In the genomic region with DNA sequence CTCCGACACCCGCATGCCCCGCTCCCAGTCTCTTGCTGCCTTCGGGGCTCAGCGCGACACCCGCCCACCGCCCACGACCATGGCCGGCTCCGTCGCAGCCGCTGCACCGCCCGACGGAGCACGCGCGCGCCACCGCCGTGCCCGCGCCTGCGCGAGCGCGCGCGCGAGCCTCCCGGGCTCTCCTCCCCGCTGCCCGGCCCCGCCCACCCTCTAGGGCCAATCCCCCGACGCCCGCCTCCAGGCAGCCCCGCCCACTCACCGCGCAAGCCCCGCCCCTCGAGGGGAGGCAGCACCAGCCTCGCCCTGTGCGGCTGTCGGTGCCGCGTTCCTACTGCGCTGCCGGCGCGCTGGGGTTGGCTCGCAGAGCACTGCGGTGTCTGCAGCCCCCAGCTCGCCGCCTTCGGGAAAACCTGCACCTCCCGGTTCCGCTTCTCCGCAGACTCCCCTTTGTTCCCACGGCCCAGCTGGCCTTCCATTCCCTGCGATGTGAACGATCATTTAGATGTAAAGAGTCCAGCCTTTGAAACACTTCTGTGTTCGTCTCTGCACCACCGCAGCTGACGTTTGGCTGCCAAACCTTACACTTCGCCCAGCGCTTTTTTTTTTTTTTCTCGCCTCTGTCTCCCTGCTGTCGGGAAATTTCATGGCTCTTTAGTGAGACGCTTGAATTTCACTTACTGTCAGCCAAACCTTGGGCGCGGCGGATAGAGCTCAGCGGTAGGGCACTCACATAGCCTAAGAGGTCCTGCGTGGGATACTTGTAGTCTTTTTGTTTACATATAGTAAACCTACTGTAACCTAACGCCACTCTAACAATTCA, we compare ENCODE assay signal across 8 mouse cellular contexts. TPM values are rescaled to one million over a fixed set of nuclear protein-coding genes. Genes with fewer than 3 reads are reported as not detected.
DNase-seq lines count a peak whose midpoint lies in the region; ATAC-seq and TF ChIP-seq lines count a peak whose summit lies in the region.

TSS of gene Pik3cb (minus strand) at position 559 of the 820 bp plus-strand sequence.

- ATAC-seq in hindbrain, postnatal 0 days: peak; percentile 95
- ATAC-seq in megakaryocyte, adult 5-6 weeks (ENCODE audit: poor library complexity, severe bottlenecking): peak; percentile 91

- peak within 1 kb of the TSS; percentile 87 for H3K9ac ChIP-seq in hindbrain, postnatal 0 days (replicated peaks; ENCODE audit: low read length)

- under 1% methylated on average over 71 of the region's 77 CpGs for WGBS in hindbrain, postnatal 0 days

- no peaks in the 10 kb centered on the region for H3K36me3 ChIP-seq in hindbrain, postnatal 0 days (ENCODE audit: insufficient read depth, low read length)

- DNase-seq in T-cell, adult 2 months (ENCODE audit: low spot score): peak; percentile 95
- peak; percentile 95 to 99 for DNase-seq in cerebellum, postnatal 36 days
- peak; percentile 96 for DNase-seq in gastrocnemius, adult 18-20 months (ENCODE audit: low spot score)
- DNase-seq in hindbrain, postnatal 0 days (ENCODE audit: low spot score): peak; percentile 96
- peak; percentile 97 to 99 for DNase-seq in left cerebral cortex, adult 2 months (ENCODE audit: extremely low spot score in 1 of 2, low spot score in 2 of 2)
- DNase-seq in right cerebral cortex, adult 2 months (ENCODE audit: low spot score in 2 of 2): peak; percentile 95
- peak; percentile 99 for DNase-seq in urinary bladder, postnatal 14 days (ENCODE audit: low spot score)

- H3K4me1 ChIP-seq in hindbrain, postnatal 0 days (ENCODE audit: insufficient read depth, low read length): 0 out of 2 replicates have a peak, but pooled peaks cover 9% of the 10 kb centered on the region

- peak within 1 kb of the TSS; percentile 87 for H3K4me3 ChIP-seq in hindbrain, postnatal 0 days (ENCODE audit: low read length)
- peak within 1 kb of the TSS; percentile 85 for H3K4me3 ChIP-seq in left cerebral cortex, adult 2 months

- intact Hi-C loops in left cerebral cortex, adult 2 months (cut with DNase I): loop anchor here (1.0 to 5.0 kb wide), 3 partner anchors 82 to 297 kb away; partner anchors contain the start of genes Cep70 and Mras

- H3K27me3 ChIP-seq in hindbrain, postnatal 0 days (ENCODE audit: insufficient read depth, low read length): no peaks in the 10 kb centered on the region

- no peaks in the 10 kb centered on the region for H3K9me3 ChIP-seq in hindbrain, postnatal 0 days (ENCODE audit: low read length)

- H3K4me2 ChIP-seq in hindbrain, postnatal 0 days (ENCODE audit: low read depth, low read length): peak within 1 kb of the TSS; percentile 73

- no peak for TF ChIP-seq CTCF in hindbrain, postnatal 0 days (IDR thresholded peaks at IDR 0.05; ENCODE audit: low read depth)
- TF ChIP-seq CTCF in left cerebral cortex, adult 2 months (IDR thresholded peaks at IDR 0.05): no peak

- peak within 1 kb of the TSS; percentile 95 for H3K27ac ChIP-seq in hindbrain, postnatal 0 days
- H3K27ac ChIP-seq in left cerebral cortex, adult 2 months: peak within 1 kb of the TSS; percentile 92

RNA-seq across cellular contexts. Expression of gene Pik3cb, which starts in this region (rescaled TPM):
- 1 to 10 TPM; 4.8 to 6.7 TPM for total RNA-seq in gastrocnemius, adult 18-20 months (2021)
- total RNA-seq in hindbrain, postnatal 0 days (2014; rRNA removed): 4.9 and 5.7 TPM in 2 replicates
- polyA plus RNA-seq in hindbrain, postnatal 0 days (2015; fragmentation: Nextera tagmentation; extraction: Ambion mirVana): 3.0 and 3.5 TPM in 2 replicates
- 10 to 100 TPM; 23.5 to 25.6 TPM for total RNA-seq in left cerebral cortex, adult 2 months (2021)
- total RNA-seq in megakaryocyte, adult 5-6 weeks (2015): 18.9 and 19.9 TPM in 2 replicates
- total RNA-seq in megakaryocyte, adult 5-6 weeks (2017): 8.2 and 10.0 TPM in 2 replicates

Comparison
In these comparisons a context has a peak if more than half of its experiments do, and no peak if none do; other contexts are left out.
1. Peak in every context shown above with its lines: DNase-seq, ATAC-seq, H3K4me3 ChIP-seq and H3K27ac ChIP-seq.